ENCODE assay signal across 8 mouse cellular contexts in genomic region chr14:120831847-120832613, GRCm38 (mm10).
A peak's percentile ranks its signal among the peaks of the same experiment; 100 is the strongest.
DNase-seq lines count a peak whose midpoint lies in the region; ATAC-seq and TF ChIP-seq lines count a peak whose summit lies in the region.

No protein-coding gene starts in this region.

- peaks cover 12% of the 10 kb centered on the region for H3K4me1 ChIP-seq in embryonic facial prominence, embryonic 13.5 days
- peaks cover 7% of the 10 kb centered on the region for H3K4me1 ChIP-seq in limb, embryonic 14.5 days (ENCODE audit: control insufficient read depth, insufficient read depth, low read length)
- H3K4me1 ChIP-seq in midbrain, postnatal 0 days (ENCODE audit: insufficient read depth, low read length) = no peaks in the 10 kb centered on the region

- ATAC-seq in embryonic facial prominence, embryonic 13.5 days (ENCODE audit: insufficient number of reproducible peaks, insufficient read depth, low FRiP score, low TSS enrichment, low read depth) = peak; percentile 73
- peak; percentile 85 for ATAC-seq in limb, embryonic 14.5 days (ENCODE audit: low FRiP score, low read depth)
- peak; percentile 64 for ATAC-seq in midbrain, postnatal 0 days (ENCODE audit: low FRiP score)

- no peaks in the 10 kb centered on the region for H3K36me3 ChIP-seq in embryonic facial prominence, embryonic 13.5 days
- no peaks in the 10 kb centered on the region for H3K36me3 ChIP-seq in limb, embryonic 14.5 days (ENCODE audit: control insufficient read depth, insufficient read depth, low read length)
- H3K36me3 ChIP-seq in midbrain, postnatal 0 days (ENCODE audit: insufficient read depth, low read length) = no peaks in the 10 kb centered on the region

- TF ChIP-seq CTCF in midbrain, postnatal 0 days (IDR thresholded peaks at IDR 0.05) = peak; percentile 98

- no peaks in the 10 kb centered on the region for H3K9me3 ChIP-seq in embryonic facial prominence, embryonic 13.5 days
- H3K9me3 ChIP-seq in limb, embryonic 14.5 days (ENCODE audit: control insufficient read depth, low read length) = no peaks in the 10 kb centered on the region
- no peaks in the 10 kb centered on the region for H3K9me3 ChIP-seq in midbrain, postnatal 0 days (ENCODE audit: low read length)

- WGBS in embryonic facial prominence, embryonic 13.5 days = 6% methylated on average over 23 of the region's 23 CpGs
- WGBS in limb, embryonic 14.5 days = 6% methylated on average over 23 of the region's 23 CpGs
- 9% methylated on average over 23 of the region's 23 CpGs for WGBS in midbrain, postnatal 0 days

- H3K4me3 ChIP-seq in embryonic facial prominence, embryonic 13.5 days = peak overlapping the region; percentile 36
- peak overlapping the region; percentile 30 for H3K4me3 ChIP-seq in limb, embryonic 14.5 days (replicated peaks; ENCODE audit: low read length)
- peak overlapping the region; percentile 27 for H3K4me3 ChIP-seq in midbrain, postnatal 0 days (ENCODE audit: low read depth, low read length)

- peak overlapping the region; percentile 54 for H3K4me2 ChIP-seq in embryonic facial prominence, embryonic 13.5 days
- H3K4me2 ChIP-seq in limb, embryonic 14.5 days (replicated peaks; ENCODE audit: low read depth, low read length, severe bottlenecking) = peak overlapping the region; percentile 54
- peak overlapping the region; percentile 57 for H3K4me2 ChIP-seq in midbrain, postnatal 0 days (ENCODE audit: low read depth, low read length, poor library complexity, severe bottlenecking)

- no peaks in the 10 kb centered on the region for H3K27me3 ChIP-seq in embryonic facial prominence, embryonic 13.5 days
- H3K27me3 ChIP-seq in limb, embryonic 14.5 days (ENCODE audit: control insufficient read depth, insufficient read depth, low read length) = no peaks in the 10 kb centered on the region
- H3K27me3 ChIP-seq in midbrain, postnatal 0 days (ENCODE audit: insufficient read depth, low read length) = no peaks in the 10 kb centered on the region

- peak; percentile 59 for DNase-seq in 3134 (ENCODE audit: extremely low read depth, insufficient read length, low spot score)
- peak; percentile 91 for DNase-seq in adrenal gland, postnatal 36 days
- DNase-seq in heart, adult 8-10 months (ENCODE audit: low spot score) = peak; percentile 90
- DNase-seq in kidney, adult 9 months = peak; percentile 98
- DNase-seq in limb, embryonic 14.5 days (ENCODE audit: low spot score) = peak; percentile 90
- DNase-seq in midbrain, postnatal 0 days (ENCODE audit: low spot score) = peak; percentile 94
- peak; percentile 66 to 78 for DNase-seq in spleen, postnatal 14 days (ENCODE audit: low spot score in 2 of 2)

- H3K27ac ChIP-seq in embryonic facial prominence, embryonic 13.5 days = peak overlapping the region; percentile 88
- H3K27ac ChIP-seq in limb, embryonic 14.5 days (replicated peaks; ENCODE audit: low read depth, low read length) = peak overlapping the region; percentile 79
- H3K27ac ChIP-seq in midbrain, postnatal 0 days (ENCODE audit: low read depth, low read length) = no peak overlapping the region

- peak overlapping the region; percentile 53 for H3K9ac ChIP-seq in embryonic facial prominence, embryonic 13.5 days
- peak overlapping the region; percentile 38; the same call in 1 of the 2 replicates for H3K9ac ChIP-seq in limb, embryonic 14.5 days (ENCODE audit: low read depth, low read length, severe bottlenecking)
- H3K9ac ChIP-seq in midbrain, postnatal 0 days (replicated peaks; ENCODE audit: low read length, poor library complexity, severe bottlenecking) = no peak overlapping the region

- TF ChIP-seq POLR2A in limb, embryonic 14.5 days (IDR thresholded peaks at IDR 0.05; ENCODE audit: borderline replicate concordance, extremely low read depth, insufficient read depth, insufficient read length) = no peak
